Mouse (Mus musculus) retina, postnatal 7 days (tissue): Measurements from ENCODE around the gene Fmo2.

Experiments used
- DNase-seq: peaks from one replicate; pipeline ENCODE4 v3.0.0-alpha.2; 2012; ENCODE audit warnings: low read depth, low spot score

Fmo2 gene

DNA sequence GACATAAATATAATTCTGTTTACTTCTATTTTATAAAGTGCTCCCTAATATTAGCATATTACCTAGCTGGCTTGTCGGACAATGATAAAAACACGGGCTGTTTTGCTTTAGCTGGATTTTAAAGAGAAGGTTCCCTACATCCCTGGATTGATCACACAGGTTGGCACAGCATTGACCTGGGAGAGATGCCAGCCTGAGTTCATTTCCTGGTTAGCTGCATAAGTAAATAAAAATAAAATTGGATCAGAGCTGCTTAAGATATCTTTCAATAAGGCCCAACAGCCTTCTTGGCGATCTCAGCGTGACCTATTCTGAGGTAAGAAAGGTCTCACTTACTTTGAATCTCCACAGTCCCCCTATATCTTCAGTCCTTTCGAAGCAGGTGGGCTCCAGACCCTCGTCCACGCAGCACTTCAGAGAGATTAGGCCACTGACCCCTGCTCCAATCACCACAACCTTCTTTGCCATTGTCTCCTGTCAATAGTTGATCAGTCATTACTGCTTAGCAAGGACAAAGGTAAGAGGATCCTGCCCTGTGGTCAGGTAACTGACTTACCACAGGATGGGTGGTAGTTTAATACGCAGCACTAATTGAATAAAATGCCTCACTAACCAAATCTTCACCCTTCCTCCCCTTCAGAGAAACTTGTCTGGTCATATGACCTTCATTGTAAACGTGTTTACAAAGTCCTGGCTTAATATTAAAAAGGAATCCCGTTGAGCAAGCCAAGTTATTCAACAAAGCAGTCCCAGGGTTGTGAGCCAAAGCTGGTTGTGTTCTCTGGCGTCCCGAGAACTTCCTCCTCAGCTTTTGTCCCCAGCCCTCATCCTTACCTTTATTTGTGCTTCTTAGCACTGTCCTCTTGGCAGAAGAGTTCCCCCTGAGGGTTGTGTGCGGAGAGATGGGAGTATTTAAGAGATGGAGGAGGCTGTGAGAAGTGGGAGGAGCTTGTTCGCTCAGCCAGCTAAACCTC lies at the start of gene Fmo2:
Fmo2 (minus strand) TSS at position 889 of the 974 bp plus-strand sequence.
- DNase-seq: no peak

DNA sequence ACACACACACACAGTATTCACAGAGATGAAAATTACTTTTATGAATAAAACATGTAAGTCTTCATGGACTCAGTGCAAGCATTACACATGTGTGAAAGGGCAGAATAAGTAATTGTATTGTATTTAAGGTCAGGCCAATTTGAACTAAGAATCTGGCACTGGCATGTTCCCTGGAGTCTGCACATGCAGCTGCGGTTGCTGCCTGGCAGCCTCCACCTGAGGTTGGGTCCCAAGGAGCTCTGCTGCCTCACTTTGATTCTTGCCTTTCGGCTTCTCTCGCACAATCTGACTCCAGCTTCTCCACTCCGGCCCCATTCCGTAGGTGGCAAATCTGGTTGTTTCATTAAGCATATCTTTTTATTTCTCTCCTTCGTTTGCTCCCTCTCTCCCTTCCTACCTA lies 49.4 kb upstream of the Fmo2 start:
- DNase-seq: no peak

DNA sequence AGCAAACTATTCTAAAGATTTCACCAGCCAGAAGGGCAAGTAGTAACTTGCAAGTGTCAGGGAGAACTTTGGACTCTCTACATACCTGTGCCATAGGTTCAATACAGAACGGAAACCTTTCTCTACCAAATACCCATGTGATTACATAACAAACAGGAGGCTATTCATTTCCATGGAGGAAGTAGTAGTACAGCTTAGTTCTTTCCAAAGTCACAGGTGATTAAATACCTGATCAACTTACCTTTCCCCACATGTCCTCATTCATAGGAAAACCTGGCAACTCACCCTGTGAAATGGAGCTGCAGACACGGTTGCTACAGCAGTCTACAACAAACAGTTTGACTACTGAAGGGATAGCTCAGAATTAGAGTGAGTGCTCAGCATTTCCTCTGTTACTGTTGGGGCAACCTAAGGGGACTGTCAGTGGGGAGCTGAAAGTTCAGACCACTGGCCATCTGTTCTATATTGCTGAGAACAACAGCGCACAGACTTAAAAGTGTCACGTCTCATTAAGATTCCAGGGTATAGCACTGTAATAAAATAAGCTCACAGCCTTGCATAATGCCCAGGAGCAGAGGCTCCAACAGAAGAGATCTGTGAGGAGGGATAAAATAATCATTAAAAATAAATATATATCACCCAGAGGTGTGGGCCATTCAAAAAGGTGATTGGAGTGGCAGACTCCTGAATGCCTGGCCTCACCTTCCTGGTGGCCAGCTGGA lies 48.5 kb upstream of the Fmo2 start:
- DNase-seq: no peak

DNA sequence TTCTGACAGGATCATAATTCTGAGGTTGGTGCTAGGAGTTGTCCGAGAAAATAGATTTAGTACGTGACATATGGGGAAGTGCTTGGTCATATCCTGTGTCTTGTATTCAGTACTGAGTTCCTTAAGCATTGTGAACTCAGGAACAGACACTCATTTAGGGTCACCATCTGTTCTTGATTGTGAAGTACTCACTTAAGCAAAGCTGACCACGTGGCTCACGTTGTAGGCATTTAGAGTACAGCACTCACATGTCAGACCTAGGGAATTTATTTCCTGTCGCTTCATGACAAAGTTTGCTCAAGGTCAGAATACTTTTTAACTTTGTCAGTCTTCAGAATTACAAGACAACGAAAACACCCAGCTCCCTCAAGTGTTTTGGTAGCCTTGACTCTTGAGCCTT lies 45.2 kb upstream of the Fmo2 start:
- DNase-seq: no peak

DNA sequence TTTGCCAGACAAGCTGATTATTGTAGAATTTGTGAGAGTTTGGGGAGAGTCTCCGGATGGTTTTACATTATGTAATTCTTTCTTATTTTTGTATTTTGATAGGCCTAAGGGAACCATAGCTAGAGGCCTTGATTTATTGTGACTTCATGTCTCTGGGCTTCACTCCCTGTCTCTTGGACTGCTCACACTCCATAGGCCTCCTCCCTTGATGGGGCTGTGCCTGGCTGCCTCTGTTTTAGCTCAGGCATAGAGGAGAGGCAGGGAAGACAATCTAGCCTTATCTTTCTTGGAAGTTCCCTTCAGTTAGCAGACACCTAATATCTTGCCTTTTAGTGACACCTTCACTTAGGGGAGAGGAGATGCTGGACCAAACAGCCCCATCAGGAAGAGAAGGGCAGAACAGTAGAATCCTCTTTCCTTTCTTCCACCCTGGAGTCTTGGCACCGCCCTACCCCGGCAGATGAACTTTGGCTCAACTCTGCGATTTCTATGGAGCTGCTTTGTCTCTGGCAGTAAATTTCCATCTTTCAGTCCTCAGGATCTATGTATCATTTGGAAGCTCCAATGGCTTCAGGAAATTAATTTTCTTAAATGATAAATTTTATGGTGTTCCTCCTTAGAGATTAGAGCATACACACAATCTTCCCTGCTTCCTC lies 40.3 kb upstream of the Fmo2 start:
- DNase-seq: no peak

DNA sequence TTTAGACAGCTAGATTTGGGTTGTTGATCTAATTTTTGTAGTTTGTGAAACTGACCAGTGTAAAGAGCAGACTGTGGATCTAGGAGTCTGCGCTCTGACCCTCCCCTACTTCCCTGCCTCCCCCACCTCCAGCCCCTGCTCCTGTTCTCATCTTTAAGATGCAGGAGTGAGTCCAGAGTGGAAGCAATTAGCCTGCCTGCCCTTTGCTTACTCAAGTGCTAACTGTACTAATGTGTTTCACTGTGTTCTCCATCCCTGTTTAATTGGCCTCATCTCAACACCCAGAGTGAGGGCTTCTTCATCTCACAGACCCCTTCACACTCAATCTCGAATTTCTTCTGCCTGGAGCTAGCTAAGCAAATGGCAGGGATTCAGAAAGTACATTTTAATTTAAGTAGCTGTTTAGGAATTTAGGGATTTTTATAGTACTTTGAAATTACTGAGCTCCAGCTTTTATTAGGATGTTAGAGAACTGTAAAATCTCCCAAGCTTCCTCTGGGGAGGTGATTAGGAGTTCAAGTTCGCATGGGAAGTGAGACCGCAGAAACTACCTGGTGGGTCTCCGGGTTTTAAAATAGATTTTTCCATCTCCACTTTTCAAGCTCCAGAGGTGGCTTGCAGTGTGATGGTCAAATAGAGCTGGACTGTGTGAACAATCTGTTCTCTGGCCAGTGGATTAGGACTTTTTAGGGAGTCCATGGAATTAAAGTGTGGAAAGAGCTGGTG lies 39.6 kb upstream of the Fmo2 start:
- DNase-seq: no peak

DNA sequence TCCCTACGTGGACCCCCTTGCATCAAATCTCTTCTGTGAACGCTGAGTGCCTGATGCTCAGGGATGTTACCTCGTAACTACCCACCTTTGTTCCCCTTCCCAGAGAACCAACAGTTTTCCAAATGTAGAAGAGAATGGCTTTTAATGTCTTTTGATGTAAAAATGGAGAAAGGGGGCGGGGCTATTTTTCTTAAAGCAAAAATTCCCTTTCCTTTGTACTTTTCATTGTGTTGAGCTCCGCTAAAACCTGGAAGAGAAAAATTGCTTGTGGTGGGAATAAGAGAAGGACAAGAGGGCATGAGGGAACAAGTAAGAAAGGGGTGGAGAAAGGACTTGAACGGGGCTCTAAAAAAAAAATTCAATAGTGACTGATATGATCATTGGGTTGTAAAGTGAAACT lies 38.9 kb upstream of the Fmo2 start, which contains the start of gene Fmo6:
Fmo6 (minus strand) TSS at position 101 of the 400 bp plus-strand sequence.
- DNase-seq: no peak

DNA sequence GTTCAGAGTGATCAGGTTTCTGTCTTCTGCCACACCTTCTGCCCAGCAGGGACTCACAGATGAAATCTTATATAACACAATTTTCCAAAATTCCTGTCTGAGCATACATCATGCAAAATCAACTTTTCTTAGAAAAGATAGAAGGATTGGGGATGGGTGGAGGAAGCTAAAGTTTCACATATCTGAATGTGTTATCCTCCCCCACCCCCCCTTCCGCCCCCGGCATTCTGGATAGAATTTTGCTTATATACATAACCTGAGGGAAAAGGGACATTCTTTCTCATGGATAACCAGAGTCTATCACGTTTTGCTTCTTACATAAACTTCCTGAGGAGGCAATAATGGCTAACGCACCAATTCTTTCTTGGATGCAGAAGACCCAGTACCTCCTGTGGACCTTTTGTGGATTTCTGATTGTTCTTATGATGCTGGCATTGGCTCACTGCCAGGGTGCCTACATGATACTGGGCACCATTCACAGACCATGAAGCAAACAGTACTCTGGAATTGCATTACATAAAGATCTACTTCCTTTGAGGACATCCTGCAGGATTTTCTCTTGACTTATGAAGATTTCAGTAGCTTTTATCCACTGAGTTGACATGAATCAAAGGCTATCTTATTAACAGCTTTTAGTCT lies 36.0 kb upstream of the Fmo2 start:
- DNase-seq: no peak

DNA sequence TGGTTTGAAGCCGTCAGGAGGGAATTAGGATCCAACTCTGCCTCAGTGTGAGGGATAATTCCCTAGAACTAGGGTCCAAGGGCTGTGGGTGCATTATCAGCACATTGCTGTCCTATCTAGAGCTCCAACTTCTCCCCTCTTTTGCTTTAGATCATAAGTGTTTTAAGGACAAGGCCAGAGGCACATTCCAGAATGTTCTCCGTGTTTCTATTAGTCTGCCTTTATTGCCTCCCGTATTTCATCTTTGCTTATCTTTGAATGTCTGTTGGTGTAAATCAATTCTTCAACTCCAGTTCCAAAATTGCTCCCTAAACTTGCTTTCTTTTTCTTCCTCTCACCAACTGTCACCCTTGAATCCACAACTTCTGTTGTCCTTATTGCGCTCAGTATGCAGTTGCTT lies 33.9 kb upstream of the Fmo2 start:
- no peak for DNase-seq

DNA sequence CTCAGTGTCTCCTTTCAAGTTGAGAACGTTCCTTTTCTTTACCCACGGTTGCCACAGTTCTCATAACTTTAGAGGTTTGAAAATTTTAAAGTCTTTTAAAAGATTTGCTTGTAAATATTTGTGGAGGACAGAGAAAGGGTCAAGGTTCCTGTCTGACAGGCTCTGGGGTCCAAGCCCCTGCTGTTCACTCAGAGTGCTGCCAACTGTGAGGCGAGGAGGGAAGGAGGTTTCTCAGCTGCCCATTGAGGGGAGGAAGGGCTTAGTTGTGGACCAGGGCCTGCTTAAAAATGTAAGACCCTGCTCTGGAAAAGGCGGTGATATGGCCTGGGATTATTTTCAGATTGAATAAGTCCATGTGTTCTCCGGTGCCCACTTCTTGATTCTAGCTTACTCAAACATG lies 33.4 kb upstream of the Fmo2 start:
- DNase-seq: no peak

DNA sequence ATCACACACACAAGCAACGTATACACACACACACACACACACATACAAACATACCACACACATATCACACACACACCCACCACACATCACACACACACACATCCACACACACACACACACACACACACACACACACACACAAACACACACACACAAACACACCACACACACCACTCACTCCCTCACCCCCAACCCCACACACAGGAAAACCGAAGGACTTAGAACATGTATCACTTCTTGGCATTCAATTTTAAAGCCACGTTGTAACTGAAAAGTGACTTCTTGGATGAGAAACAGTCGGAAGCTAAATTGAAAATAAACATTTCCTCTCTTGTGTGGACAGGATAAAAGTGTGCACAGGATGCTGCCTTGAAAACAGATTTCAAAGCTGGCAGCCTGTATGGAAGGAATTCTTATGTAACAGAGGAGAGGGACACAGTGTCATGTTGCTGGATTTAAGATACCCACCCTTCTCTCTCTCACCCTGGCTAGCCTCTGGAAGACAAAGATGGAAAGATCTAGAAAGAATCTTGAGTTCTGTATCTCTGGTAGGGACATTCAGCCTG lies 32.9 kb upstream of the Fmo2 start:
- no peak for DNase-seq

DNA sequence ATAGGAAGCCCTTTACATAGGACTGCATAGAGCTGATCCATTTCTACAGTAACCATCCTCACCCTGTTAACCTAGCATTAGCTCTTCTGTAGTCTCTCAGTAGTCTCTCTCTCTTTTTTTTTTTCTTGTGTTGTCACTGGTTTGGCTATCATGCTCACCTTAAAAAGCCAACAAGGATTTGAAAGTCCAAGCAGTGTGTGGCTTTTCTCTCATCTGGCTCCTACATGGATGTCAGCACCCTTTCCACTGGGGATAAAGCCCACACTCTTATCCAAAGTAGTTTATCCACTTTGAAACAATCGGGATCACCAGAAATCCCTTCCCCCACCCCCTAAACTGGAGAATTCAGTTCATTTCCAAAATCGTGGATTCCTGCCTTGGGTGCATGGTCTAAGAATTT lies 32.1 kb upstream of the Fmo2 start:
- DNase-seq: no peak

DNA sequence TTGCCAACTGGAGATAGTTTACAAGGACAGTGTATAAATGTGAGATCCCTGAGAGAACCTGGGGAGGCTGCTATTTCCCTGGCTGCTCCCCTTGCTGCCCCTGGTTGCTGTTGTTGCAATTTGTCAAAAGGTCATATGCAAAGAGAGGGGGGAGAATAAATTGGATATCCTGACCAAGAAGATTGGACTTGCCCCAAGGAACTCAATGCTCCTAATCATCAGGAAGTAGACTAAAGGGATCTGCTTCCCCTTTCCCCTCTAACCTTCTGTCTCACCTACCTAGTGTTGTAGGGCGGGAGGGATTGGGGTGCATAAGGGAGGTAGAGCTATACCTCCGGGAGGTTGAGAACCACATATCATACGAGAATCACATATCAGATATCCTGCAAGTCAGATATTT lies 30.6 kb upstream of the Fmo2 start:
- no peak for DNase-seq

DNA sequence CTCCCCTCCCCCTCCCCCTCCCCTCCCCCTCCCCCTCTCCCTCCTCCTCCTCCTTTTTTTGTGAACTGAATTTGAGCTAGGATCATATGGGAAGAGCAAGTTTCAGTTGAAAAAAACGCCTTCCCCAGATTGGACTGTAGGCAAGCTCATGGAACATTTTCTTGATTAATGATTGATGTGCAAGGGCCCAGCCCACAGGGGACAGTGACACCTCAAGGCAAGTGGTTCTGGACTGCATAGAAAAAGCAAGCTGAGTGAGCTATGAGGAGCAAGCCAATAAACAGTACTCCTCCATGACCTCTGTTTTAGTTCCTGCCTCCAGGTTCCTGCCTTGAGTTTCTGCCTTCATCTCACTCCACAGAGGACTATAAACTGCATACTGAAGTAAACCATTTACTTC lies 26.6 kb upstream of the Fmo2 start:
- no peak for DNase-seq

DNA sequence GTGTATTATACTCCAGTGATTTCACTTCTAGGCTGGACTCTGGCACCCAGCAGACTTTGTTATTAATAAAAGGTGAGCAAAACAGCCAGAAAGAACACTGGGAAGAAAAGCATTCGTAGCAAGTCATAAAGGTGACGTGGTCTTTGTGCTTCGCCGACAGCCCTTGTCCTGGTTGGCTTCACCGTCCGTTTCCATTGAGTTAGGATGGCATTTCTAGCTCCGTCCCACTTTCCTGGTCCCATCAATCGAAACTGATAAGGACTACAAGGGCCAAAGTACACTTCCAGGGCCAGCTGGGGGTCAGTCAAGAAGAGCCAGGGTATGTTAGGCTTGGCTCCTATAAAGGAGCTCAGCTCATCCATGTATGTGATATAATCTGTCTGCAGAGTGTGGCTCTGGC lies 18.1 kb upstream of the Fmo2 start:
- DNase-seq: no peak

DNA sequence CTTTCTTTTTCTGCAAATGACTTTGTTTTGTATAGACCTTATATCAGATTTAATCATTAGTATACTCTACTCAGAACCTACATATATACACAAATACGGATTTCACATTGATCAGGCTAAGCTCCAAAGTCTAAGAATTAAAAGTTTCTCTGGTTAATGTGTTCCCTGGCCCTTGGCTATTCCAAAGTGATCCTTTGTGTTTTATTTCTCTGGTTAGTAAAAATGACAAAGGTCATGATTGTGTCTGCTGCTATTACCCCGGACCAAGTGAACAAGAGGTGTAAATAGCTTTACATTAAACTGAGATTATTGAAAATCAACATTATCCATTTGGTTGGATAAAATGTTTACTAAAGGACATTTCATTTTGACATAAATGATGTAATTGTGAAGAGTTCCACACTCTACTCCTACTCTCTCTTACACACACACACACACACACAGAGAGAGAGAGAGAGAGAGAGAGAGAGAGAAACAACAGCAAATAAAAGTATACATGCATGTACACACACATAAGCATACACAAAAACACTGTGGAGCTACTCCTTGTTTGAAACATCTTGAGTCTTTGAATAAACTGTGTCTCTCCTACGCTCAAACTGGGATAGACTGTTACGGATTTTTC lies 16.5 kb upstream of the Fmo2 start:
- no peak for DNase-seq

DNA sequence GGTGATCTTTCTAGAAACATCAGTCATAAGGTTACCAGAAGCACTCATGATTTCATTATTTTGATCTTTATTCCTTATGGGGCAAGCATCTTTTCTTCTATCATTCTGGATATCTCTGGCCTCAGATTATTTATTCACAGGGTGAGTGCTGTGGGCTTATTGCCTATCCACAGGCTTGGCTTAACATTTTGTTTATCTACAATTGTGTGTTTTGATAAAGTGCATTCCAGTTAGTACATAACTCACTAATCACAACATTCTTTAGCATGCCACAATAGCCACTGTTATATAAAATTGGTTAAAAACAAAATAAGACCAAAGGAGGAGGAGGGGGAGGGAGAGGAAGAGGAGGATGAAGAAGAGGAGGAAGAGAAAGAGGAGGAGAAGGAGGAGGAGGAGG lies 13.6 kb upstream of the Fmo2 start:
- no peak for DNase-seq

DNA sequence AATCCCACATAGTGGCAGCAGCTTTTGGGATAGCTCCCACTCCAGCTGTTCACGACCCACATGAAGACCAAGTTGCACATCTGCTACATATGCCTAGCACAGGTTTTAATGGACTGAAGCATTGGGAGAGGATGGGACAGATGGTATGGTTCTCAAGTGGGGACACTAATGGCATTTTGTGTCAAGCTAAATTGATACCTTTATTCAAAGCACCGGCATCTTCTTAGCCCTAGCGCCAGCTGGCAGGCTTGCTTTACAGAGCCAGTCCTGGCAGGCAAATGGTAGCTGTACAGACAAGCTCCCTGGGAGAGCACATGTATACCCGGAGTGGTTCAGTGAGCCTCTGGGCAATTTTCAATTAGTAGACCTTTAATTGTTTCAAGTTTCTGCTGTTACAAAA lies 3.4 kb upstream of the Fmo2 start:
- DNase-seq: no peak

DNA sequence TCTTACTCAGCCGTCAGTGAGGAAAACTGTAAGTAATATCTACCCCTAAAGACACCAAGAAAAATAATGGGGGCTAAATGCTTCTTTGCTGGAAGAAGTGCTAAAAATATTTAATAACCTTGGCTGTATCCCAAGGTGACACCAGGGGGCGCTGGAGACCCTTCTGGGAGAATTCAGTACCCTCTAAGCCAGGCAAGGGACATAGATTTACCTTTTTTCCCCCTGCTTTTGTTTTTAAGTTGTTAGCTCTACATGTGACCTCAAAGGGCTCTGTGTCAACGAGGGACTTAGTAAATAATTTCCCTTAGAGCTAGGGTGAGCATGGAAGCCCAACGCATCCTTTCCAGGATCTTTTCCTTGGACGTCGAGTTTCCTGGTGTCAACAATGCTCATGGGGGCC lies 2.6 kb downstream of the Fmo2 start:
- peak; percentile 44 for DNase-seq

DNA sequence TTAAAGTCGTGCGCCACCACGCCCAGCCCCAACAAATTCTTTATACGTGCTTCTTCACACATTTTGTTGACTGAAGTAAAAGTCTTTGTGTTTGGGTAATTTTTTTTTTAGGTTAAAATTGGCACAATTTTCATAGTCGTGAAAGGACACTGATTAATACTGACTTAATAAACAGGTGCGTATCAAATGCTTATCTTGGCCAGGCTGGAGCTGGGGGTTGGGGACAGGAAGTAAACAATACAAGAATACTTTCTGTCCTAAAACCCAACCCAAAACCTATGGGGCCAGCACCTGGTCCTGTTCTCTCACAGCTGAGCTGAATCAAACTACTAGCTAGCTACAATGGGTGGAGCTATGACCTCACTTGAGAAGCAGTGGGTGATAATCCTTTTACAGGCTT lies 5.5 kb downstream of the Fmo2 start:
- DNase-seq: no peak
